Mouse (Mus musculus) neural tube, embryonic 13.5 days (tissue): ENCODE data around the gene Hs3st3b1. TPM values are rescaled to one million over a fixed set of nuclear protein-coding genes. Genes with fewer than 3 reads are reported as not detected.

ENCODE experiments used
- ATAC-seq: fragments of 200-750 bp; cut with Nextera tagmentation; 2 replicates; pipeline ENCODE4 v1.8.0; 2017; ENCODE audit warnings: low read depth, mild to moderate bottlenecking, moderate TSS enrichment, moderate library complexity
- H3K27ac ChIP-seq: fragments of 300-500 bp; sonication (generic); replicated peaks from 2 replicates; pipeline ENCODE4 v1.5.1; 2015; ENCODE audit warnings: moderate library complexity, mild to moderate bottlenecking, inconsistent platforms
- H3K27me3 ChIP-seq: fragments of 300-500 bp; sonication (generic); 2 replicates; pipeline ENCODE4 v1.6.1; 2015; ENCODE audit warnings: mild to moderate bottlenecking, inconsistent platforms
- H3K36me3 ChIP-seq: fragments of 300-500 bp; sonication (generic); 2 replicates; pipeline ENCODE4 v1.6.1; 2015; ENCODE audit warnings: mild to moderate bottlenecking, inconsistent platforms
- H3K4me1 ChIP-seq: fragments of 300-500 bp; sonication (generic); replicated peaks from 2 replicates; pipeline ENCODE4 v1.6.1; 2015; ENCODE audit warnings: inconsistent platforms
- H3K4me2 ChIP-seq: fragments of 300-500 bp; sonication (generic); 2 replicates; pipeline ENCODE4 v1.6.1; 2015; ENCODE audit warnings: inconsistent platforms, mild to moderate bottlenecking, moderate library complexity
- H3K4me3 ChIP-seq: fragments of 300-500 bp; sonication (generic); 2 replicates; pipeline ENCODE4 v1.5.1; 2015; ENCODE audit warnings: mild to moderate bottlenecking, inconsistent platforms
- H3K9ac ChIP-seq: fragments of 300-500 bp; sonication (generic); 2 replicates; pipeline ENCODE4 v1.6.1; 2015; ENCODE audit warnings: moderate library complexity, mild to moderate bottlenecking, inconsistent platforms
- H3K9me3 ChIP-seq: fragments of 300-500 bp; sonication (generic); 2 replicates; pipeline ENCODE4 v1.6.1; 2016; ENCODE audit warnings: inconsistent platforms
- WGBS: fragments of 180-500 bp; shearing (Covaris S2); methylation state at CpG from one replicate; pipeline ENCODE4 v1.1.7; 2015; 5-methylcytosine and 5-hydroxymethylcytosine counted together
- polyA plus RNA-seq: library from polyadenylated mRNA; unstranded; fragments of >200 nt; fragmentation: Nextera tagmentation; extraction: Ambion mirVana; gene quantifications from 2 replicates; pipeline ENCODE4 v1.2.1, GENCODE M21; 2015

Gene Hs3st3b1
- polyA plus RNA-seq, 1 experiment from 2014 or later, result 7.3 TPM

- no peak overlapping the region for H3K4me3 ChIP-seq
- H3K9me3 ChIP-seq, result no peaks in the 10 kb centered on the region
- no peak overlapping the region for H3K27ac ChIP-seq
- ATAC-seq, result no peak
- no peak overlapping the region for H3K4me2 ChIP-seq
- WGBS, result 46% methylated on average over 4 of the region's 4 CpGs
- H3K36me3 ChIP-seq, result no peaks in the 10 kb centered on the region
- H3K9ac ChIP-seq, result no peak overlapping the region
- H3K4me1 ChIP-seq, result peaks cover 46% of the 10 kb centered on the region
- H3K27me3 ChIP-seq, result no peaks in the 10 kb centered on the region
These were observed 17.3 kb downstream of the Hs3st3b1 start for GRCm38 (mm10) chr11:63904787-63905186.

GRCm38 (mm10) chr11:63898509-63899168 lies 23.5 kb downstream of the Hs3st3b1 start:
- Histone ChIP-seq H3K9me3 (no peaks in the 10 kb centered on the region), H3K4me3 (no peak overlapping the region), H3K9ac (no peak overlapping the region), H3K27me3 (no peaks in the 10 kb centered on the region), H3K36me3 (no peaks in the 10 kb centered on the region), H3K4me2 (no peak overlapping the region), H3K27ac (peak overlapping the region; percentile 49), H3K4me1 (peaks cover 42% of the 10 kb centered on the region)
- 10% methylated on average over 9 of the region's 9 CpGs for WGBS
- peak; percentile 78 for ATAC-seq

DNA sequence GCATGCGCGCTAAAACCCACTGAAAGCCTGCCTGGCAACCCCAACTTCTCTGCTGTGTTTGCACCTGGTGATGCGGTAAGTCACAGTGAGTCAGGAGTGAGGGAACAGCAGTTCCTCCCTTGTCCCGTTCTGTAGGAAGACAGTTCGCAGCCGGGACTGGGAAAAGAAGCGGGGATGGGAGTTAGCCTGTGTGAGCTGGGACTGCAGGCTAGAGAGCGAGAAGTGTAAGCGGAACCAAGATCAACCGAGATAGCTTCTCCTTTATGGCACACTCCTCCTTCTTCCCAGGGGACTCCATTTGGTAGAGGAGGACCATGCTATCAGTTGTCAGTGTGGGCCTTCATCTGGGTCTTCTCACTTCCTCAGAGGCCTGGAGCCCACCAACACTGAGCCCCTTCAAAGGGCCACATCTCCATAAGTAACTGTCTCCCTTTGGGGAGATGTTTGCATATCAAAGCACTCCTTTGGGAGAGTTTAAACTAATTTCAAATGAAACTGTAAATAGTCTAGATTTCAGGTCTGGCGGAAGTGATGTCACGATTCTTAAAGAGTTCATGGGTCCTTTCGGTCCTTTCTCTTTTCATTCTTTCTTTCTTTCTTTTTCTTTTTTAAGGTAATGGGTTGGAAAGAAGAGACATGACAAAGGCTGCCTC lies 24.1 kb downstream of the Hs3st3b1 start:
- 0 out of 2 replicates have a peak, but pooled peaks have one; percentile 37 for ATAC-seq
- Histone ChIP-seq H3K4me2 (no peak overlapping the region), H3K9me3 (no peaks in the 10 kb centered on the region), H3K4me3 (no peak overlapping the region), H3K36me3 (no peaks in the 10 kb centered on the region), H3K9ac (no peak overlapping the region), H3K27me3 (no peaks in the 10 kb centered on the region), H3K27ac (peak overlapping the region; percentile 49; the same call in 1 of the 2 replicates), H3K4me1 (peaks cover 46% of the 10 kb centered on the region)
- WGBS, result 34% methylated on average over 13 of the region's 13 CpGs

DNA sequence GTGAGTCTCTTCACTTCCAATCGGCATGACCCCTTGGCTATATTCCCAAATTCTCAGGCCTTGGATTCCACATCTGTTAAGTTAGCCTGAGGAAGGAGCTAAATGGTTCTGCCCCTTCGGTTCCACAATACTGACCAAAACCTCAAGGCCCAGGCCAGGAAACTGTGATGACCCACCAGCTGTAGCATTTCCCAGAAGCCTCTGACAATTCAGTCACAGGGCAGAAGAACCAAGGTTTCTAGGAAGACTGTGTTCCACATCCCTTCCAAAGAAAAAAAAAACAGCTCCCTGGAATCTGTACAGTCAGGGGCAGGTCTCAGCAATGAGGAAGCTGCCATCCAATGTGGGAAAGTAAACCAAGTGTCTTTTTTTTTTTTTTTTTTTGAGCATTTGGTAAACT lies 25.1 kb downstream of the Hs3st3b1 start:
- H3K9me3 ChIP-seq, result no peaks in the 10 kb centered on the region
- H3K4me2 ChIP-seq, result no peak overlapping the region
- no peaks in the 10 kb centered on the region for H3K36me3 ChIP-seq
- ATAC-seq, result no peak
- H3K27ac ChIP-seq, result no peak overlapping the region
- peaks cover 46% of the 10 kb centered on the region for H3K4me1 ChIP-seq
- 92% methylated on average over 2 of the region's 2 CpGs for WGBS
- no peaks in the 10 kb centered on the region for H3K27me3 ChIP-seq
- no peak overlapping the region for H3K9ac ChIP-seq
- no peak overlapping the region for H3K4me3 ChIP-seq

- 67% methylated on average over 6 of the region's 6 CpGs for WGBS
- Histone ChIP-seq H3K4me3 (no peak overlapping the region), H3K4me1 (peaks cover 30% of the 10 kb centered on the region), H3K4me2 (no peak overlapping the region), H3K27me3 (0 out of 2 replicates have a peak, but pooled peaks cover 3% of the 10 kb centered on the region), H3K9me3 (no peaks in the 10 kb centered on the region), H3K27ac (no peak overlapping the region), H3K36me3 (no peaks in the 10 kb centered on the region), H3K9ac (no peak overlapping the region)
- no peak for ATAC-seq
These were observed 27.9 kb downstream of the Hs3st3b1 start for GRCm38 (mm10) chr11:63894188-63894587.

DNA sequence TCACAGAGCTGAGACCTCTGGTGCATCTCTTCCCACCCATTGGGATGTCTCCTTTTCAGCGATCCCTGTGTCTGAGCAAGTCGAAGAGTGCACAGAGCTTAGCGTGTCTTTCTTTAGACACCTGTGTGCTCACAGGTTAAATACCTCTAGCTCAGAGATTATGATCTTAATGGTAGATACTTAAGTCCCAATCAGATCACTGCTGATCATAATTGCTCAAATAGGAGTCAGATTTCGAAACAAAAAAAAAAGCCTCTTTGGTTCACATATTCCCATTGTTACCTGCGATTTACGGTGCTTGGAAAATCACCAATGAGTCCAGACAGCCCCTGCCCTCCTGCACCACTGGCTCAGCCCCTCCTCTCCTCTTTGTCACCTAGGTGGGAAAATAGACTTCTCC lies 28.5 kb downstream of the Hs3st3b1 start:
- Histone ChIP-seq H3K4me1 (peaks cover 24% of the 10 kb centered on the region), H3K36me3 (0 out of 2 replicates have a peak, but pooled peaks cover 2% of the 10 kb centered on the region), H3K4me2 (no peak overlapping the region), H3K9me3 (no peaks in the 10 kb centered on the region), H3K27me3 (0 out of 2 replicates have a peak, but pooled peaks cover 6% of the 10 kb centered on the region), H3K27ac (no peak overlapping the region), H3K9ac (no peak overlapping the region), H3K4me3 (no peak overlapping the region)
- WGBS, result 90% methylated on average over 6 of the region's 6 CpGs
- no peak for ATAC-seq

DNA sequence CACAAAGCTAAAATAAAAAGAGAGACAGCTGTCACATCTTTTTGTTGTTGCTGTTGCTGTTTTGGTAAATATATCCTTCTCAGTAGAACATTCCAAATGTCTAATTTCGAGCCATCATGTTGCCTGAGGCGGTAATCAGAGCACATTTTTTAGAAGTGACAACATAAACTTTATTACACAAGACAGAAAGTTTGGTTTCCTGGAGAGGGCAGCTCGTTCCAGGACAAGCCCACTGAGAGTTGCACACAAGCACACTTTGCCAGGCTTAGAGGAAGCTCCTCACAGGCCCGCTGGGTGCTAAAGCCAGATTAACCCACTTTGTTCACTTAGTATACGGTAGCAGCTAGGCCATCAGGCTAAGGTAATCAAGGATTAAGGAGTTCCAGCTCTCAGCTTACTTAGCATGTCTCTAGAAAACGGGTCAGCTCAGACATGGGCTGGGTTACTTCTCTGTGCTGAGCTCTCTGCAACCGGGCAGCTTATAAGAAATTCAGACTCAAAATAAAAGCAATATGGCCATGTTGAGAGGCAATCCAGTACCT lies 30.5 kb downstream of the Hs3st3b1 start:
- no peak overlapping the region for H3K4me3 ChIP-seq
- peaks cover 15% of the 10 kb centered on the region; the same call in 1 of the 2 replicates for H3K27me3 ChIP-seq
- no peaks in the 10 kb centered on the region for H3K9me3 ChIP-seq
- H3K27ac ChIP-seq, result no peak overlapping the region
- peaks cover 5% of the 10 kb centered on the region; the same call in 1 of the 2 replicates for H3K36me3 ChIP-seq
- H3K9ac ChIP-seq, result no peak overlapping the region
- WGBS, result 73% methylated on average over 7 of the region's 7 CpGs
- H3K4me1 ChIP-seq, result peaks cover 13% of the 10 kb centered on the region
- no peak overlapping the region for H3K4me2 ChIP-seq
- ATAC-seq, result no peak

- no peak overlapping the region for H3K27ac ChIP-seq
- WGBS, result 78% methylated on average over 3 of the region's 3 CpGs
- ATAC-seq, result no peak
- no peaks in the 10 kb centered on the region for H3K9me3 ChIP-seq
- H3K27me3 ChIP-seq, result peaks cover 7% of the 10 kb centered on the region; the same call in 1 of the 2 replicates
- no peak overlapping the region for H3K9ac ChIP-seq
- H3K36me3 ChIP-seq, result peaks cover 1% of the 10 kb centered on the region; the same call in 1 of the 2 replicates
- H3K4me2 ChIP-seq, result no peak overlapping the region
- H3K4me1 ChIP-seq, result 0 out of 2 replicates have a peak, but pooled peaks cover 8% of the 10 kb centered on the region
- H3K4me3 ChIP-seq, result no peak overlapping the region
These were observed 38.7 kb downstream of the Hs3st3b1 start for GRCm38 (mm10) chr11:63883385-63883784.

DNA sequence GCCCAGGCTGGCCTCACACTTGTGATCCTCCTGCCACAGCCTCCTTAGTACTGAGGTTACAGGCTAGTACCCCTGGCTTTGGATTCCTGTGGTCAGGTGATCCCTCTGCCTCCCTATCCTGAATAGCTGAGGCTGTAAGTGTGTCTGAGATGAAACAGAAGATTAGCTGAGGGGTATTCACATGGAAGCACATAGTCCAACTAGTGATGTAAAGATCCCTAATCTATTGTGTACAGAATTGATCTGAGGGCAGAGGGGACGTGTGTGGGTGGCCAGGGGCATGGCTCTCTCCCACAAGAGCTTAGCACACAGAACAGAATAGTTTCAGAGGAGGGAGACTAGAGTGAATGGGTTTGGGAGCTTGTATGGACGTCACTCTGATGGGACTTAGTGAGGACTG lies 41.8 kb downstream of the Hs3st3b1 start:
- Histone ChIP-seq H3K9ac (no peak overlapping the region), H3K4me2 (no peak overlapping the region), H3K4me3 (no peak overlapping the region), H3K27me3 (no peaks in the 10 kb centered on the region), H3K27ac (no peak overlapping the region), H3K9me3 (no peaks in the 10 kb centered on the region), H3K36me3 (no peaks in the 10 kb centered on the region), H3K4me1 (0 out of 2 replicates have a peak, but pooled peaks cover 5% of the 10 kb centered on the region)
- 65% methylated on average over 2 of the region's 2 CpGs for WGBS
- ATAC-seq, result no peak

GRCm38 (mm10) chr11:63879261-63879660 lies 42.8 kb downstream of the Hs3st3b1 start:
- no peak overlapping the region for H3K4me3 ChIP-seq

GRCm38 (mm10) chr11:63878616-63879015 lies 43.5 kb downstream of the Hs3st3b1 start:
- Histone ChIP-seq H3K36me3 (no peaks in the 10 kb centered on the region), H3K4me3 (no peak overlapping the region), H3K9me3 (no peaks in the 10 kb centered on the region), H3K27ac (no peak overlapping the region), H3K27me3 (no peaks in the 10 kb centered on the region), H3K4me1 (0 out of 2 replicates have a peak, but pooled peaks cover 5% of the 10 kb centered on the region), H3K4me2 (no peak overlapping the region), H3K9ac (no peak overlapping the region)
- no peak for ATAC-seq
- WGBS, result 95% methylated on average over 4 of the region's 4 CpGs

More at GRCm38 (mm10) chr11:63879261-63879660, 42.8 kb downstream of the Hs3st3b1 start:
- no peak overlapping the region for H3K9ac ChIP-seq
- WGBS, result 55% methylated on average over 10 of the region's 10 CpGs
- ATAC-seq, result no peak
- no peaks in the 10 kb centered on the region for H3K27me3 ChIP-seq
- no peaks in the 10 kb centered on the region for H3K9me3 ChIP-seq
- H3K27ac ChIP-seq, result no peak overlapping the region
- H3K36me3 ChIP-seq, result no peaks in the 10 kb centered on the region
- 0 out of 2 replicates have a peak, but pooled peaks cover 5% of the 10 kb centered on the region for H3K4me1 ChIP-seq
- H3K4me2 ChIP-seq, result no peak overlapping the region

- Histone ChIP-seq H3K9me3 (no peaks in the 10 kb centered on the region), H3K9ac (no peak overlapping the region), H3K4me1 (no peaks in the 10 kb centered on the region), H3K36me3 (no peaks in the 10 kb centered on the region), H3K4me2 (no peak overlapping the region), H3K4me3 (no peak overlapping the region), H3K27ac (no peak overlapping the region), H3K27me3 (no peaks in the 10 kb centered on the region)
- ATAC-seq, result no peak
- WGBS, result 76% methylated on average over 1 of the region's 1 CpGs
These were observed 59.3 kb downstream of the Hs3st3b1 start for GRCm38 (mm10) chr11:63862746-63863145.
